Mouse (Mus musculus) bone marrow macrophage, adult 2 months (primary cell): ENCODE data around the gene Rela. TPM values are rescaled to one million over a fixed set of nuclear protein-coding genes. Genes with fewer than 3 reads are reported as not detected.

ENCODE experiments used
- H3K27ac ChIP-seq: 2 replicates; pipeline ENCODE4 v1.5.1; 2012; ENCODE audit warnings: low read depth, low read length; ENCODE audit not compliant: insufficient read depth
- H3K4me1 ChIP-seq: 2 replicates; pipeline ENCODE4 v1.6.1; 2012; ENCODE audit warnings: low read length; ENCODE audit not compliant: control insufficient read depth, insufficient read depth
- H3K4me3 ChIP-seq: 2 replicates; pipeline ENCODE4 v1.5.1; 2012; ENCODE audit warnings: mild to moderate bottlenecking, low read length, moderate library complexity; ENCODE audit not compliant: insufficient read depth
- CTCF ChIP-seq: IDR thresholded peaks from 2 replicates; pipeline ENCODE4 v1.5.1; 2012; ENCODE audit warnings: low read depth, mild to moderate bottlenecking, low read length, moderate library complexity
- POLR2A ChIP-seq: IDR thresholded peaks from 2 replicates; pipeline ENCODE4 v1.6.1; 2012; ENCODE audit warnings: mild to moderate bottlenecking, low read depth, low read length, borderline replicate concordance
- polyA plus RNA-seq: library from polyadenylated mRNA; stranded (reverse); fragments of >200 nt; gene quantifications from 2 replicates; pipeline ENCODE4 v1.2.4, GENCODE M21; 2012; ENCODE audit not compliant: missing spikeins, insufficient read depth, insufficient read length

Rela gene
- polyA plus RNA-seq: 77.1 and 93.4 TPM in 2 replicates

- Histone ChIP-seq H3K4me3 (peak within 1 kb of the TSS; percentile 94), H3K27ac (peak within 1 kb of the TSS; percentile 84), H3K4me1 (peaks cover 25% of the 10 kb centered on the region)
- TF ChIP-seq CTCF (no peak), POLR2A (no peak)
Observed at GRCm38 (mm10) chr19:5637069-5638047, at the start of gene Rela. Rela (plus strand) TSS chr19:5637483.

- H3K4me1 ChIP-seq: peaks cover 7% of the 10 kb centered on the region
Observed at GRCm38 (mm10) chr19:5589159-5589558, 48.1 kb upstream of the Rela start.

GRCm38 (mm10) chr19:5591888-5592287 lies 45.4 kb upstream of the Rela start:
- TF ChIP-seq POLR2A (no peak), CTCF (no peak)
- Histone ChIP-seq H3K4me1 (peaks cover 7% of the 10 kb centered on the region), H3K27ac (no peak overlapping the region)

More at GRCm38 (mm10) chr19:5589159-5589558, 48.1 kb upstream of the Rela start:
- H3K27ac ChIP-seq: no peak overlapping the region
- H3K4me3 ChIP-seq: no peak overlapping the region
- TF ChIP-seq CTCF (no peak), POLR2A (no peak)

GRCm38 (mm10) chr19:5599224-5599623 lies 38.1 kb upstream of the Rela start:
- Histone ChIP-seq H3K4me1 (peaks cover 15% of the 10 kb centered on the region), H3K4me3 (no peak overlapping the region), H3K27ac (no peak overlapping the region)
- no peak for TF ChIP-seq CTCF
- TF ChIP-seq POLR2A: no peak

More at GRCm38 (mm10) chr19:5591888-5592287, 45.4 kb upstream of the Rela start:
- H3K4me3 ChIP-seq: no peak overlapping the region

GRCm38 (mm10) chr19:5601752-5602541 lies 35.3 kb upstream of the Rela start, which contains the start of gene Rnaseh2c:
Rnaseh2c (plus strand) TSS chr19:5601873.
- Histone ChIP-seq H3K27ac (peak within 1 kb of the TSS; percentile 39), H3K4me3 (peak within 1 kb of the TSS; percentile 94), H3K4me1 (peaks cover 17% of the 10 kb centered on the region)
- TF ChIP-seq CTCF (no peak), POLR2A (no peak)

GRCm38 (mm10) chr19:5603664-5604063 lies 33.6 kb upstream of the Rela start:
- Histone ChIP-seq H3K27ac (peak overlapping the region; percentile 3; the same call in 1 of the 2 replicates), H3K4me3 (no peak overlapping the region), H3K4me1 (peaks cover 17% of the 10 kb centered on the region)
- TF ChIP-seq POLR2A: no peak
- no peak for TF ChIP-seq CTCF

- Histone ChIP-seq H3K4me3 (no peak overlapping the region), H3K27ac (no peak overlapping the region), H3K4me1 (peaks cover 21% of the 10 kb centered on the region)
- TF ChIP-seq POLR2A (no peak), CTCF (no peak)
Observed at GRCm38 (mm10) chr19:5605126-5605525, 32.2 kb upstream of the Rela start.

- H3K4me1 ChIP-seq: peaks cover 27% of the 10 kb centered on the region
Observed at GRCm38 (mm10) chr19:5606196-5606595, 31.1 kb upstream of the Rela start.

GRCm38 (mm10) chr19:5607705-5608410 lies 29.4 kb upstream of the Rela start:
- Histone ChIP-seq H3K27ac (no peak overlapping the region), H3K4me1 (peaks cover 30% of the 10 kb centered on the region), H3K4me3 (no peak overlapping the region)
- TF ChIP-seq CTCF: no peak
- TF ChIP-seq POLR2A: no peak

More at GRCm38 (mm10) chr19:5606196-5606595, 31.1 kb upstream of the Rela start:
- no peak overlapping the region for H3K4me3 ChIP-seq
- TF ChIP-seq CTCF: no peak
- TF ChIP-seq POLR2A: no peak
- no peak overlapping the region for H3K27ac ChIP-seq
